Mouse (Mus musculus) cerebellum, adult 18-20 months (tissue): Measurements from ENCODE around the gene Sbno1.
A peak's percentile ranks its signal among the peaks of the same experiment; 100 is the strongest.

ENCODE experiments used
- DNase-seq, 2 experiments: peaks; one replicate each; pipeline ENCODE4 v3.0.0; 2021

The Sbno1 gene

GRCm38 (mm10) chr5:124442628-124443027 lies 16.8 kb upstream of the Sbno1 start:
- no peak for DNase-seq

- DNase-seq: peak; percentile 63 to 72
Observed at GRCm38 (mm10) chr5:124440094-124440701, 14.4 kb upstream of the Sbno1 start.

GRCm38 (mm10) chr5:124439447-124440093 lies 13.8 kb upstream of the Sbno1 start, which contains the start of gene Kmt5a:
Gene Kmt5a, plus strand, starts transcription at chr5:124439930.
- DNase-seq: peak; percentile 94 to 96

GRCm38 (mm10) chr5:124438746-124439145 lies 12.9 kb upstream of the Sbno1 start:
- no peak for DNase-seq

GRCm38 (mm10) chr5:124438229-124438628 lies 12.4 kb upstream of the Sbno1 start:
- no peak for DNase-seq

- DNase-seq: no peak
Observed at GRCm38 (mm10) chr5:124433048-124433447, 7.2 kb upstream of the Sbno1 start.

GRCm38 (mm10) chr5:124432398-124433012 lies 6.7 kb upstream of the Sbno1 start:
- DNase-seq: peak; percentile 70 to 79

- DNase-seq: no peak
Observed at GRCm38 (mm10) chr5:124426475-124427071, 772 bp upstream of the Sbno1 start.

GRCm38 (mm10) chr5:124424723-124425411 lies 934 bp downstream of the Sbno1 start:
- DNase-seq: peak in 1 of 2 experiments; percentile 39

GRCm38 (mm10) chr5:124424200-124424722 lies 1.5 kb downstream of the Sbno1 start:
- no peak for DNase-seq

GRCm38 (mm10) chr5:124421786-124422185 lies 4.0 kb downstream of the Sbno1 start:
- DNase-seq: no peak

- no peak for DNase-seq
Observed at GRCm38 (mm10) chr5:124418903-124419302, 6.9 kb downstream of the Sbno1 start.

- DNase-seq: no peak
Observed at GRCm38 (mm10) chr5:124412163-124412562, 13.6 kb downstream of the Sbno1 start.

- no peak for DNase-seq
Observed at GRCm38 (mm10) chr5:124410808-124411207, 15.0 kb downstream of the Sbno1 start.

GRCm38 (mm10) chr5:124393726-124394125 lies 32.1 kb downstream of the Sbno1 start:
- DNase-seq: no peak

- DNase-seq: no peak
Observed at GRCm38 (mm10) chr5:124392412-124392811, 33.4 kb downstream of the Sbno1 start.

GRCm38 (mm10) chr5:124387932-124388331 lies 37.9 kb downstream of the Sbno1 start:
- DNase-seq: peak in 1 of 2 experiments; percentile 22

- no peak for DNase-seq
Observed at GRCm38 (mm10) chr5:124380121-124380520, 45.7 kb downstream of the Sbno1 start.

- no peak for DNase-seq
Observed at GRCm38 (mm10) chr5:124377149-124377548, 48.7 kb downstream of the Sbno1 start.

GRCm38 (mm10) chr5:124376401-124376800 lies 49.4 kb downstream of the Sbno1 start:
- no peak for DNase-seq

- no peak for DNase-seq
Observed at GRCm38 (mm10) chr5:124374298-124374697, 51.5 kb downstream of the Sbno1 start.

GRCm38 (mm10) chr5:124366721-124367120 lies 59.1 kb downstream of the Sbno1 start:
- no peak for DNase-seq

- no peak for DNase-seq
Observed at GRCm38 (mm10) chr5:124365754-124366153, 60.0 kb downstream of the Sbno1 start.
